Comparison of ENCODE assay signal across 9 mouse cellular contexts in the genomic region with DNA sequence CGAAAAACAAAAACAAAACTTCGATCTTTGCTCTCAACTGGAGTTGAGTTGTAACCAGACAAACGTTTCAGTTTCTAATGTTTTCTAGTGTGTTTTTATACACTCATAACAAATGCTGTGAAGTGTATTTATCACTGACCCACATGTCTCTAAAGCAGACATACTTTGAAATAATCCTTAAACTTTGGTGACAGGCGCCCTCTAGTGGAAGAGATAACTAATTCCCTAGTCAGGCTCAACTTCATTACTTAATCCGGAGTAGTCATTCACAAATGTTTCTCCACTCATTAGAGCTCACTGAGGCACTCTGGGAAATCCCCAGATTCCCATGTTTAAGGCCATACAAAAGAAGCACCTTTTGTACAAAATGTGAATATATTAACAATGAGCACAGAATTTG. TPM values are rescaled to one million over a fixed set of nuclear protein-coding genes. Genes with fewer than 3 reads are reported as not detected.
DNase-seq lines count a peak whose midpoint lies in the region; ATAC-seq lines count a peak whose summit lies in the region.
"Had no signal": no experiment of that assay in that cellular context is flagged by ENCODE, and none has a peak within 500 bp of the region (broad histone marks: within the 10 kb centered on the region; RNA-seq: fewer than 3 reads in every experiment).

No protein-coding gene starts in this region.

- no peak overlapping the region for H3K27ac ChIP-seq in midbrain, embryonic 14.5 days (replicated peaks; ENCODE audit: low read depth, low read length)
- H3K27ac ChIP-seq in midbrain, embryonic 16.5 days (ENCODE audit: low read length) = no peak overlapping the region
- H3K27ac ChIP-seq: macrophage had no signal

- no peak overlapping the region for H3K9ac ChIP-seq in midbrain, embryonic 14.5 days (replicated peaks; ENCODE audit: low read length)
- no peak overlapping the region for H3K9ac ChIP-seq in midbrain, embryonic 16.5 days (ENCODE audit: low read depth, low read length)

- WGBS in midbrain, embryonic 14.5 days = 35% methylated on average over 5 of the region's 5 CpGs
- WGBS in midbrain, embryonic 16.5 days = 37% methylated on average over 5 of the region's 5 CpGs

- no peak overlapping the region for H3K4me3 ChIP-seq in midbrain, embryonic 14.5 days (replicated peaks; ENCODE audit: low read depth, low read length)
- no peak overlapping the region for H3K4me3 ChIP-seq in midbrain, embryonic 16.5 days (ENCODE audit: low read depth, low read length)

- no peaks in the 10 kb centered on the region for H3K9me3 ChIP-seq in midbrain, embryonic 14.5 days (ENCODE audit: control insufficient read depth, low read length)
- H3K9me3 ChIP-seq in midbrain, embryonic 16.5 days (replicated peaks; ENCODE audit: control insufficient read depth, low read length, poor library complexity, severe bottlenecking) = no peaks in the 10 kb centered on the region

- H3K27me3 ChIP-seq in midbrain, embryonic 14.5 days (ENCODE audit: control insufficient read depth, insufficient read depth, low read length) = peaks cover 26% of the 10 kb centered on the region
- peaks cover 20% of the 10 kb centered on the region for H3K27me3 ChIP-seq in midbrain, embryonic 16.5 days (ENCODE audit: control insufficient read depth, insufficient read depth, low read depth, low read length)

- H3K4me2 ChIP-seq in midbrain, embryonic 14.5 days (ENCODE audit: low read length) = no peak overlapping the region
- no peak overlapping the region for H3K4me2 ChIP-seq in midbrain, embryonic 16.5 days (ENCODE audit: low read length)

- no peaks in the 10 kb centered on the region for H3K36me3 ChIP-seq in midbrain, embryonic 14.5 days (ENCODE audit: control insufficient read depth, insufficient read depth, low read length)
- H3K36me3 ChIP-seq in midbrain, embryonic 16.5 days (ENCODE audit: control insufficient read depth, insufficient read depth, low read length) = no peaks in the 10 kb centered on the region

- intact Hi-C loops in heart, postnatal 10 days (cut with DNase I) = loop anchor here (5.0 kb wide), 2 partner anchors 304 to 1076 kb away; no protein-coding TSS in a partner anchor

- ATAC-seq in midbrain, embryonic 14.5 days (ENCODE audit: low FRiP score, low TSS enrichment) = no peak
- no peak for ATAC-seq in midbrain, embryonic 16.5 days

- peak; percentile 36 to 66 for DNase-seq in heart, postnatal 10 days
- DNase-seq in heart, adult 11 months = no peak
- peak; percentile 90 for DNase-seq in midbrain, embryonic 14.5 days
- peak; percentile 4 for DNase-seq in c-Kit-negative CD71-positive TER-119-positive erythroid progenitor cells, embryonic 14.5 days (ENCODE audit: low read depth, low spot score)
- DNase-seq in retina, adult 2 months (ENCODE audit: low read depth, low spot score) = peak; percentile 29
- no peak for DNase-seq in natural killer cell, adult 2 months (ENCODE audit: low spot score in 2 of 2)
- DNase-seq in adrenal gland, postnatal 4 days (ENCODE audit: low spot score in 2 of 2) = no peak

- H3K4me1 ChIP-seq in midbrain, embryonic 14.5 days (ENCODE audit: control insufficient read depth, insufficient read depth, low read length) = peaks cover 10% of the 10 kb centered on the region
- peaks cover 14% of the 10 kb centered on the region for H3K4me1 ChIP-seq in midbrain, embryonic 16.5 days (ENCODE audit: control insufficient read depth, insufficient read depth, low read length)

RNA-seq across cellular contexts. Expression of gene Col12a1, which starts 4.5 kb away (rescaled TPM):
- total RNA-seq in heart, postnatal 10 days (2021) = 1 to 10 TPM; 7.1 to 8.3 TPM
- polyA plus RNA-seq in midbrain, embryonic 14.5 days (2014; fragmentation: Nextera tagmentation; extraction: Ambion mirVana) = 3.5 and 6.2 TPM in 2 replicates
- polyA plus RNA-seq in midbrain, embryonic 16.5 days (2015; fragmentation: Nextera tagmentation; extraction: Ambion mirVana) = 4.2 and 4.5 TPM in 2 replicates
- total RNA-seq in adrenal gland, postnatal 4 days (2021) = 10 to 100 TPM; 83.0 to 91.8 TPM

RNA-seq across cellular contexts. Expression of gene Cox7a2, which starts 36.6 kb away (rescaled TPM):
- 1,000 to 10,000 TPM in 1 of 2 experiments, 100 to 1,000 TPM in 1; 975 to 1,016 TPM for total RNA-seq in heart, postnatal 10 days (2021)
- polyA plus RNA-seq in midbrain, embryonic 14.5 days (2014; fragmentation: Nextera tagmentation; extraction: Ambion mirVana) = 778 and 998 TPM in 2 replicates
- 765 and 782 TPM in 2 replicates for polyA plus RNA-seq in midbrain, embryonic 16.5 days (2015; fragmentation: Nextera tagmentation; extraction: Ambion mirVana)
- 100 to 1,000 TPM; 297 to 335 TPM for total RNA-seq in adrenal gland, postnatal 4 days (2021)

Comparison
In these comparisons a context has a peak if more than half of its experiments do, and no peak if none do; other contexts are left out.
1. DNase-seq: peak in heart, postnatal 10 days (2 of 2), midbrain, embryonic 14.5 days (single experiment), c-Kit-negative CD71-positive TER-119-positive erythroid progenitor cells, embryonic 14.5 days (single experiment) and retina, adult 2 months (single experiment); none in heart, adult 11 months (single experiment), natural killer cell, adult 2 months (0 of 2) and adrenal gland, postnatal 4 days (0 of 2).
2. RNA of gene Col12a1, which starts 4.5 kb away (total RNA-seq): 83.0 to 91.8 TPM in adrenal gland, postnatal 4 days; 7.1 to 8.3 TPM in heart, postnatal 10 days; every median in the first group is over 4 times any median in the second.